Mouse (Mus musculus) liver, embryonic 12.5 days (tissue): ENCODE results near the gene Stoml1. TPM values are rescaled to one million over a fixed set of nuclear protein-coding genes. Genes with fewer than 3 reads are reported as not detected.

Source experiments
- ATAC-seq: fragments of 200-750 bp; cut with Nextera tagmentation; 2 replicates; pipeline ENCODE4 v1.8.0; 2017; ENCODE audit warnings: moderate number of reproducible peaks, mild to moderate bottlenecking, moderate library complexity
- H3K27ac ChIP-seq: fragments of 300-500 bp; sonication (generic); 2 replicates; pipeline ENCODE4 v1.5.1; 2016; ENCODE audit warnings: mild to moderate bottlenecking
- H3K27me3 ChIP-seq: fragments of 300-500 bp; sonication (generic); replicated peaks from 2 replicates; pipeline ENCODE4 v1.6.1; 2016; ENCODE audit warnings: mild to moderate bottlenecking, moderate library complexity
- H3K36me3 ChIP-seq: fragments of 300-500 bp; sonication (generic); 2 replicates; pipeline ENCODE4 v1.6.1; 2016; ENCODE audit warnings: mild to moderate bottlenecking, moderate library complexity
- H3K4me1 ChIP-seq: fragments of 300-500 bp; sonication (generic); 2 replicates; pipeline ENCODE4 v1.6.1; 2016
- H3K4me2 ChIP-seq: fragments of 300-500 bp; sonication (generic); 2 replicates; pipeline ENCODE4 v1.6.1; 2016; ENCODE audit warnings: mild to moderate bottlenecking, moderate library complexity
- H3K4me3 ChIP-seq: fragments of 300-500 bp; sonication (generic); 2 replicates; pipeline ENCODE4 v1.5.1; 2016; ENCODE audit warnings: mild to moderate bottlenecking, moderate library complexity
- H3K9ac ChIP-seq: fragments of 300-500 bp; sonication (generic); 2 replicates; pipeline ENCODE4 v1.6.1; 2016; ENCODE audit warnings: mild to moderate bottlenecking, moderate library complexity
- H3K9me3 ChIP-seq: fragments of 300-500 bp; sonication (generic); replicated peaks from 2 replicates; pipeline ENCODE4 v1.6.1; 2016; ENCODE audit warnings: mild to moderate bottlenecking, moderate library complexity
- WGBS: fragments of 180-500 bp; shearing (Covaris S2); methylation state at CpG from one replicate; pipeline ENCODE4 v1.1.7; 2016; ENCODE audit not compliant: insufficient replicate concordance; 5-methylcytosine and 5-hydroxymethylcytosine counted together
- polyA plus RNA-seq: library from polyadenylated mRNA; unstranded; fragments of >200 nt; fragmentation: Nextera tagmentation; extraction: Ambion mirVana; gene quantifications from 2 replicates; pipeline ENCODE4 v1.2.1, GENCODE M21; 2016

The Stoml1 gene
- polyA plus RNA-seq, 1 experiment from 2014 or later = 6.5 TPM

GRCm38 (mm10) chr9:58276346-58276745 lies 23.4 kb downstream of the Stoml1 start:
- Histone ChIP-seq H3K4me3 (no peak overlapping the region), H3K36me3 (no peaks in the 10 kb centered on the region), H3K4me2 (no peak overlapping the region), H3K27ac (no peak overlapping the region; the same call in 1 of the 2 replicates), H3K27me3 (no peaks in the 10 kb centered on the region), H3K4me1 (peaks cover 45% of the 10 kb centered on the region), H3K9ac (no peak overlapping the region), H3K9me3 (no peaks in the 10 kb centered on the region)
- WGBS = 52% methylated on average over 5 of the region's 5 CpGs
- no peak for ATAC-seq

DNA sequence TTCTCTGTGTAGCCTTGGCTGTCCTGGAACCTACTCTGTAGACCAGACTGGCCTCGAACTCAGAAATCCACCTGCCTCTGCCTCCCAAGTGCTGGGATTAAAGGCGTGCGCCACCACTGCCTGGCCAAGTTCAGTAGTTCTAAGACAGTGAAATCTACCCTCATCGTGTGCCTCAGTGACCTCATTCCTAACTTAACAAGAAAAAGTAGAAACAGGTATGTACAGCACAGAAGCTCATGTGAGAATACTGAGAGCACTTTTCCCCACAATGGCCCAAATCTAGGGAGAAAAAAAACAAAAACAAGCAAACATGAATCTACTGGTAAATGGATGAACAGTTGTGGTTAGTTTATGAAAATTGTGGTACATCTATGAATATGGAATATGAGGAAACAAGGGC lies 25.3 kb downstream of the Stoml1 start:
- no peak overlapping the region for H3K27ac ChIP-seq
- no peaks in the 10 kb centered on the region for H3K27me3 ChIP-seq
- H3K9me3 ChIP-seq = no peaks in the 10 kb centered on the region
- WGBS = 77% methylated on average over 4 of the region's 4 CpGs
- H3K36me3 ChIP-seq = no peaks in the 10 kb centered on the region
- no peak overlapping the region for H3K4me3 ChIP-seq
- no peak overlapping the region for H3K4me2 ChIP-seq
- ATAC-seq = no peak
- no peak overlapping the region for H3K9ac ChIP-seq
- H3K4me1 ChIP-seq = peaks cover 56% of the 10 kb centered on the region

DNA sequence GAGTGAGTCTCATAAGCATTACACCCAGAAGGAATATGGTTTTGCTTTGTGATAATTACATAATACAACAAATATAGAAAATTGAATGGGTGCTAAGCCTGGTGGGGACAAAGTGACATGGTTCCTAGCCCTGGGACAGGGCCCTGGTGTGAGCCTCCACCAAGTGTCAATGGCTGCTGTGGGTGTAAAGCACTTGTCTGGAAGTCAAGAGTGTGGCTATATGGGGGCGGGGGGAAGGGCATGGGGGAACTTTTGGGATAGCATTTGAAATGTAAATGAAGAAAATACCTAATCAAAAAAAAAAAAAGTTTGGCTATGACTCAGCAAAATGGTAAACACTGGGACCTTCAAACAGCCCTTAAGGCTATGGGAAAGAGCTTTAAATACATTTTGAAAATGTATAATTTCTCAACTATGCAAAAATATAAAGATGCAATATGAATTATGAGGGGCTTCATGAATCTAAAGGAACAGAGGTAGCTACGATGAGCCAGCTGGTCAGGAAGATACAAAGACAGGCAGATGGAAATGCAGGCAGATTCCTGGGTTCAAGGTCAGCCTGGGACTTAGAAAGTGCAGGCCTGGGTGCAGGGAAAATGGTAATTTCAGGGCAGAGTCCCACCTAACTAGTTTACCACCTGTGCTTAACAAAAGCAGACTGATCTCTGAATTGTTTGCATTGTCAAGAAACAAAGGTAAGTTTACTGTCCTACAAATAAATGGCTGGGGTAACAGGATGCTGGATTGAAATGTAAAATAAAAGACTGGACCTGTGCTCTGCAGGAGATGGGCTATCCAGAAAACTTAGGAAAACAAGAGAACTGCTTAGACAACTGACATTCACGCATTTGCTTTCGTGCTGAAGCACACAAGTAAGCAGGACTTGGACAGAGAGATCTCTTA lies 26.1 kb downstream of the Stoml1 start:
- H3K9ac ChIP-seq = no peak overlapping the region
- peaks cover 57% of the 10 kb centered on the region for H3K4me1 ChIP-seq
- 62% methylated on average over 4 of the region's 4 CpGs for WGBS
- no peak overlapping the region for H3K4me2 ChIP-seq
- no peak for ATAC-seq
- H3K9me3 ChIP-seq = no peaks in the 10 kb centered on the region
- H3K4me3 ChIP-seq = no peak overlapping the region
- 0 out of 2 replicates have a peak overlapping the region, but pooled peaks have one; percentile 13 for H3K27ac ChIP-seq
- H3K36me3 ChIP-seq = no peaks in the 10 kb centered on the region
- no peaks in the 10 kb centered on the region; the same call in 1 of the 2 replicates for H3K27me3 ChIP-seq

DNA sequence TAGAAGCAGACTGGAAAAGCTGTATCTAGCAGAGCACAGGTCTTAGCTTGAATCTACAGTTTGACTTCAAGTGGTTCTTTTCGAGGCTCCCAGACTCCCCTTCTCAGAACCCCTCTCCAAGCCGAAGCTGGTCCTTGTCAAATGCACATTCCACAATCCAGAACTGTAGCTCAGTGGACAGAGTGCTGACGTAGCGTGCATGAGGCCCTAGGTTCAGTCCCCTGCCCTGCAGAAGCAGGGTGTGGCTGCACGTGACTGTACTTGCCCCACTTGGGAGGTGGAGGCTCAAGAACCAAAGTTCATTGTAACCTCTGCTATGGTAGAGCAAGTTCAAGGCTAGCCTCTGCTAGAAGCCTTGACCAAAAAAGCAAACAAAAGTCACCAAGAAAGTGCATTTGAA lies 26.8 kb downstream of the Stoml1 start:
- Histone ChIP-seq H3K4me1 (peaks cover 51% of the 10 kb centered on the region), H3K27me3 (peaks cover 2% of the 10 kb centered on the region; the same call in 1 of the 2 replicates), H3K4me2 (no peak overlapping the region), H3K36me3 (no peaks in the 10 kb centered on the region), H3K27ac (0 out of 2 replicates have a peak overlapping the region, but pooled peaks have one; percentile 13), H3K9me3 (no peaks in the 10 kb centered on the region), H3K9ac (no peak overlapping the region), H3K4me3 (no peak overlapping the region)
- WGBS = 61% methylated on average over 5 of the region's 5 CpGs
- ATAC-seq = no peak

DNA sequence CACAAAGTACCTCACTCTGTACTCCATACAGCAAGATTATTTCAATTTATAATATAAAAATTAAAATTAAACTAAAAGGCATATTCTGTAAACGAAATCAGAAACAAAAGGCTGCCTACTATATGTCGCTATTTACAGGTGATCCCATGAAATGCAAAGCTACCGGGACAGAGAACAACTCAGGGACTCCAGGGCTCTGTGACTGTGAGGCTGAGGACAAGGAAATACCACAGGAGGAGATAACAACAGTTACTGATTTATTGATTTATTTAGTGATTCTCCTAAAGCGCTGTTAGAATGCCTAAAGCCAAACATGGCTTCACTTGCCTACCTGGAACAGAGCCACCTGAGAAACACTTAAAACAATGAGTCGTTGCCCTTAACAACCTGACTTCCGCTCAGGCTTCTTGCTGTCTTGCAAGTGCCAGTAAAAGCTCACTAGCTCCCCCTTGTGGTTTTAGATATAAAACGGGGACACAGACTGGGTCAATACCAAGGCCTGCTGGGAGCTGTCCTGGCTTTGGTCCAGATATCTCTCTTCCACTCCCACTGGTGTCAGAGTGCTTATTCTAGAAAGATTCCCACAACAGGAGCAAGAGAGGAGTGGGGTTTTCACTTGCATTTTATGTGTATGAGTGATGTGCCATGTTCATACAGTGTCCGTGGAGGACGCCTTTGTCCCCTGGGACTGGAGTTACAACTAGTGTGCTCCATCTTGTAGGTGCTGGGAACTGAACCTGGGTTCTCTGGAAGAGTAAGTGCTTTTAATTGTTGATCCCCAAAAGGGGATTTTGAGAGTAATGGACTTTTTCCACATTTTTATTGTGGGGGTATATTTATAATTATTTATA lies 27.5 kb downstream of the Stoml1 start:
- Histone ChIP-seq H3K4me3 (no peak overlapping the region), H3K27me3 (peaks cover 3% of the 10 kb centered on the region; the same call in 1 of the 2 replicates), H3K4me1 (peaks cover 44% of the 10 kb centered on the region), H3K9me3 (no peaks in the 10 kb centered on the region), H3K4me2 (0 out of 2 replicates have a peak overlapping the region, but pooled peaks have one; percentile 18), H3K36me3 (no peaks in the 10 kb centered on the region), H3K27ac (no peak overlapping the region), H3K9ac (no peak overlapping the region)
- 32% methylated on average over 9 of the region's 9 CpGs for WGBS
- peak; percentile 68 for ATAC-seq

- Histone ChIP-seq H3K4me2 (no peak overlapping the region), H3K36me3 (no peaks in the 10 kb centered on the region), H3K4me3 (no peak overlapping the region), H3K9ac (no peak overlapping the region), H3K9me3 (no peaks in the 10 kb centered on the region), H3K27me3 (peaks cover 3% of the 10 kb centered on the region; the same call in 1 of the 2 replicates), H3K27ac (no peak overlapping the region), H3K4me1 (peaks cover 35% of the 10 kb centered on the region)
- WGBS = 36% methylated on average over 3 of the region's 3 CpGs
- no peak for ATAC-seq
Observed at GRCm38 (mm10) chr9:58281597-58281996, 28.6 kb downstream of the Stoml1 start.

- Histone ChIP-seq H3K4me1 (peaks cover 35% of the 10 kb centered on the region), H3K4me3 (no peak overlapping the region), H3K36me3 (no peaks in the 10 kb centered on the region), H3K9me3 (no peaks in the 10 kb centered on the region), H3K4me2 (no peak overlapping the region), H3K27ac (no peak overlapping the region), H3K9ac (no peak overlapping the region), H3K27me3 (peaks cover 16% of the 10 kb centered on the region; the same call in 1 of the 2 replicates)
- 76% methylated on average over 7 of the region's 7 CpGs for WGBS
- no peak for ATAC-seq
Observed at GRCm38 (mm10) chr9:58283431-58283830, 30.5 kb downstream of the Stoml1 start.

- Histone ChIP-seq H3K36me3 (no peaks in the 10 kb centered on the region), H3K4me2 (no peak overlapping the region), H3K9me3 (no peaks in the 10 kb centered on the region), H3K27ac (no peak overlapping the region), H3K4me3 (no peak overlapping the region), H3K9ac (no peak overlapping the region), H3K4me1 (no peaks in the 10 kb centered on the region), H3K27me3 (peaks cover 24% of the 10 kb centered on the region; the same call in 1 of the 2 replicates)
- ATAC-seq = no peak
- WGBS = 65% methylated on average over 1 of the region's 1 CpGs
Observed at GRCm38 (mm10) chr9:58289090-58289489, 36.1 kb downstream of the Stoml1 start.

- H3K9ac ChIP-seq = no peak overlapping the region
- peaks cover 25% of the 10 kb centered on the region for H3K27me3 ChIP-seq
- H3K36me3 ChIP-seq = no peaks in the 10 kb centered on the region
- no peak for ATAC-seq
- H3K27ac ChIP-seq = no peak overlapping the region
- no peak overlapping the region for H3K4me3 ChIP-seq
- no peaks in the 10 kb centered on the region for H3K9me3 ChIP-seq
- 49% methylated on average over 2 of the region's 2 CpGs for WGBS
- no peaks in the 10 kb centered on the region for H3K4me1 ChIP-seq
- H3K4me2 ChIP-seq = no peak overlapping the region
Observed at GRCm38 (mm10) chr9:58289901-58290300, 36.9 kb downstream of the Stoml1 start.

DNA sequence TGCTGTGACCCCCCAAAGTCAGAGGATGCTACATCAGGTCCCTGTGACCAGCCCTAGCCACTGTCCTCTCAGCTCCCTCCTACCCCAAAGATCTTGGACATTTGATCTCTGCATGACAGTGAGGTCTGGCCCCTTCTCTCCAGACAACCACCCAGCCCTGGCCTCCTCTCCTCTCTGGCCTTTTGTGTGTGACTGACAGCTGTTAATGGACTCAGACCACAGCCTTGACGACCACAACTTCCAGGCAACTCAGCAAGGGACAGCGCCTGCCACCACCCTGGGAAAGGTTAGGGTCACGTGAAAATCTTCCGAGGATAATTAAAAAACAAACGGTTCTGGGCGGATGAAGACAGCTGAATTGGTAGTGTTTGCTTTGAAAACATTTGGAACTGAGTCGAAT lies 41.6 kb downstream of the Stoml1 start:
- Histone ChIP-seq H3K36me3 (no peaks in the 10 kb centered on the region), H3K4me1 (0 out of 2 replicates have a peak, but pooled peaks cover 15% of the 10 kb centered on the region), H3K9ac (no peak overlapping the region), H3K27ac (no peak overlapping the region), H3K9me3 (no peaks in the 10 kb centered on the region), H3K27me3 (peaks cover 8% of the 10 kb centered on the region), H3K4me3 (no peak overlapping the region), H3K4me2 (no peak overlapping the region)
- WGBS = 43% methylated on average over 7 of the region's 7 CpGs
- ATAC-seq = no peak

DNA sequence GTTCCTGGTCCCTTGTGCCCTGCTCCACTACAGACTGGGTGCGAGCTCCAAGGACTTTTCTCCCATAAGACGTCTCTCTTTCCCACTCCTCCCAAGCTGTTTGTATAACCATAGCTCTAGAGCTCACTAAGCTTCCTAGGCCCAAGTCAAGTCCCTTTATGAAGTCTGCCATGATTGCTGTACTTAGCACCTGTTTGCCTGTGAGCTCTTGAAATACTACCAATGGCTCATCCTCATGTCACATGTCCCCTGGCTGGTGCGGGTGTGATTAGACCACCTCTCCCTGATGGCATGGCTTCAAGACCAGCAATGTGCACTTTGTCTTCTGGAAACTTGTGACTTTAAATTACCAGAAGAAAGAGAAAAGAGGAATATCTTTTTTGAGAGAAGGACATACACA lies 42.4 kb downstream of the Stoml1 start:
- Histone ChIP-seq H3K4me1 (0 out of 2 replicates have a peak, but pooled peaks cover 15% of the 10 kb centered on the region), H3K27me3 (peaks cover 5% of the 10 kb centered on the region), H3K4me2 (no peak overlapping the region), H3K36me3 (no peaks in the 10 kb centered on the region), H3K4me3 (no peak overlapping the region), H3K9ac (no peak overlapping the region), H3K27ac (no peak overlapping the region), H3K9me3 (no peaks in the 10 kb centered on the region)
- 72% methylated on average over 3 of the region's 3 CpGs for WGBS
- no peak for ATAC-seq
